Mouse (Mus musculus): Measurements from ENCODE around the gene Bmt2.

GRCm38 (mm10) chr6:13654081-13654480, 23.7 kb downstream of the Bmt2 start:
- no peak for TF ChIP-seq CTCF (conservative IDR thresholded peaks at IDR 0.05 in 1 of 2, IDR thresholded peaks at IDR 0.05 in 1 of 2; ENCODE audit: low read depth in 2 of 2, low read length in 2 of 2)
- no peak for TF ChIP-seq TBP (conservative IDR thresholded peaks at IDR 0.05; ENCODE audit: low read depth, low read length)
